Mouse (Mus musculus): ENCODE measurements at regions not wholly inside any gene's neighbourhood (a gene's known extent, or its start where the extent isn't known, plus 50 kb on each side); places are given as distances from the start of the nearest gene placed in this dataset.

GRCm38 (mm10) chr8:87268159-87268558 lies 204.2 kb downstream of the Cbln1 start:
- Histone ChIP-seq H3K9ac (no peak overlapping the region), H3K9me3 (no peaks in the 10 kb centered on the region), H3K27me3 (replicated peaks) (no peaks in the 10 kb centered on the region), H3K27ac (no peak overlapping the region), H3K4me2 (replicated peaks) (no peak overlapping the region), H3K36me3 (no peaks in the 10 kb centered on the region), H3K4me3 (no peak overlapping the region), H3K4me1 (peaks cover 3% of the 10 kb centered on the region; the same call in 1 of the 2 replicates)
- no peak for ATAC-seq (ENCODE audit: low FRiP score, low read depth)

- no peak overlapping the region for H3K9ac ChIP-seq
- H3K27me3 ChIP-seq (replicated peaks): no peaks in the 10 kb centered on the region
- H3K27ac ChIP-seq: no peak overlapping the region
- H3K4me2 ChIP-seq (replicated peaks): no peak overlapping the region
- no peaks in the 10 kb centered on the region for H3K4me1 ChIP-seq
- no peak overlapping the region for H3K4me3 ChIP-seq
- H3K36me3 ChIP-seq: no peaks in the 10 kb centered on the region
- no peaks in the 10 kb centered on the region for H3K9me3 ChIP-seq
- 21% methylated on average over 2 of the region's 2 CpGs for WGBS
- ATAC-seq (ENCODE audit: low FRiP score, low read depth): no peak
Measured at GRCm38 (mm10) chr8:87264999-87265398, 207.4 kb downstream of the Cbln1 start.

DNA sequence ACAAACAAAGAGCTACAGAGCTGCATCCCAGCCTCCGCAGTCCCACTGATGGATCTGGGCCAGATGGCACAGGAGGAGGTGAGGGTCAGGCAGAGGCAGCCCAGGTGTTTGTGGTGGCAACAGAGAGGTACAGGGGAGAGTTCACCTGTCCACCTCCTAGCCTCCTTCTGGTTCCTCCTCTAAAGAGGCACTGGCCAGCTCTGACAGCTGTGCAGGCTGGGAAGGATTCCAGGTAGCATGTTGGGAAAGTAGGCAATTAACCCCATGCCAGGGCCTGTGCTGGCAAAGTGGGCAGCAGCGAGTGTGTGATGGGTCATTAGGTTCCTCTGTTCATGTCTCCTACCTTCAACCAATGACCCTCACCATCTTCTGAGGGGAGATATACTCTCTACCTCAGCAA lies 212.1 kb downstream of the Cbln1 start:
- WGBS: 90% methylated on average over 2 of the region's 2 CpGs
- no peak overlapping the region for H3K4me2 ChIP-seq (replicated peaks)
- no peak for ATAC-seq (ENCODE audit: low FRiP score, low read depth)

DNA sequence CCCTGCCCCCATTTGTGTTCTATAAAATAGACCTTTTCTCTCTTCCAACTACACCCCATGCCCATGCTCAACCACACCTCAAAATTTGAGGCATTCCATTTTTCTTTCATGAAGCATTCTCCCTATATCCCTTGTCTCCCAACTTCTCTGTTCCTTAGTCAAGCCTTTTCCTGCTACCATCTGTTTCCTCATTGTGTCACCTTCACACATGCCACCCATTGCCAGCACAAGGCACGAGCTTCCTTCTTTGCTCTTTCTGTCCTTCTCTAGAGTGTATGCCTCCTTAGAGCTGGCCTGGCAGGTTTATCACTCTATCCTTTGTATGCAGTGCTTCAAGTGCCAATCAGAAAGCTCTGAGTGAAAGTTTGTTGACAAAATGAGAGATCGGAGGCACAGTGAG lies 229.7 kb downstream of the Cbln1 start:
- Histone ChIP-seq H3K9me3 (no peaks in the 10 kb centered on the region), H3K36me3 (no peaks in the 10 kb centered on the region), H3K27ac (no peak overlapping the region), H3K4me2 (replicated peaks) (no peak overlapping the region), H3K27me3 (replicated peaks) (no peaks in the 10 kb centered on the region), H3K9ac (no peak overlapping the region), H3K4me1 (no peaks in the 10 kb centered on the region), H3K4me3 (no peak overlapping the region)
- 82% methylated on average over 2 of the region's 2 CpGs for WGBS
- ATAC-seq (ENCODE audit: low FRiP score, low read depth): no peak

More for the DNA sequence above, 212.1 kb downstream of the Cbln1 start:
- Histone ChIP-seq H3K4me3 (no peak overlapping the region), H3K36me3 (no peaks in the 10 kb centered on the region), H3K27me3 (replicated peaks) (no peaks in the 10 kb centered on the region), H3K9ac (no peak overlapping the region), H3K4me1 (no peaks in the 10 kb centered on the region), H3K27ac (no peak overlapping the region), H3K9me3 (no peaks in the 10 kb centered on the region)

- Histone ChIP-seq H3K27ac (no peak overlapping the region), H3K9me3 (no peaks in the 10 kb centered on the region), H3K4me3 (no peak overlapping the region), H3K36me3 (no peaks in the 10 kb centered on the region), H3K9ac (no peak overlapping the region), H3K4me2 (replicated peaks) (no peak overlapping the region), H3K27me3 (replicated peaks) (no peaks in the 10 kb centered on the region), H3K4me1 (peaks cover 29% of the 10 kb centered on the region)
- WGBS: 59% methylated on average over 7 of the region's 7 CpGs
- no peak for ATAC-seq (ENCODE audit: low FRiP score, low read depth)
Measured at GRCm38 (mm10) chr8:87237181-87237580, 235.2 kb downstream of the Cbln1 start.

GRCm38 (mm10) chr8:87236438-87236837 lies 236.0 kb downstream of the Cbln1 start:
- Histone ChIP-seq H3K36me3 (no peaks in the 10 kb centered on the region), H3K9ac (no peak overlapping the region), H3K27ac (no peak overlapping the region), H3K4me2 (replicated peaks) (no peak overlapping the region), H3K9me3 (no peaks in the 10 kb centered on the region), H3K4me3 (no peak overlapping the region), H3K27me3 (replicated peaks) (no peaks in the 10 kb centered on the region), H3K4me1 (peaks cover 36% of the 10 kb centered on the region)
- WGBS: 87% methylated on average over 11 of the region's 11 CpGs
- no peak for ATAC-seq (ENCODE audit: low FRiP score, low read depth)

DNA sequence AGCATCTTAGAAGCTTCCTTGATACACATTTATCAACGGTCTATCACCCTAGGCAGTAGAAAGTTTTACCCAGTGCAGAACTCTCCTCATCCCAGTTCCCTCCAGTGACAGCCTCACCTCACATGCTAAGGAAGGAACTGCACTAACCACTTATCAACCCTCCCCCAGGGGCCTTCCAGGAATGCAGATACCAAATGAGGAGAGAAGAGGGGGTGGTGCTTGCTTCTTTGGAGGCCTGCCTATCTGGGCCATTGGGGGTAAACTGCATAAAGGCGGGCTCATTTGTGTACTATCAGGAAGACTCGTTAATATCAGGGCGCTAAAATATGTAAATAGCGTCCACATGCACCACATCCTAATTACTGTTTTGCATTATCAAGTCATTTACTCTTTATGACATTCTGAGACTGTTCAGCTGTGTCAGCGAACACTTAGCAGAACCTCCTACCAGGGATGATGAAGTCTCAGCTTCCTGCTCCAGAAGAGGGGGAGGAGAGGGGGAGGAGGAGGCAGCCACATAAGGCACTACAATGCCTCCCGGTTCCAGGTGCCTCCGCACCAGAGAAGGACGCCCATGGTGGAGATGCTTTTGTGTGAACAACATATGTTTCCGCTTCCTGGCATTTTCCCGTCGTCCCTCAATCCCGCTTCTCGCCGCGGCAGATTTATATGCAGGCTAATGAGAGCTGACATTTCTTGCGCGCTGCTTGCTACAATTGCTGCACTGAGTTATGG lies 236.9 kb downstream of the Cbln1 start:
- Histone ChIP-seq H3K9ac (no peak overlapping the region), H3K4me2 (replicated peaks) (peak overlapping the region; percentile 46), H3K4me3 (no peak overlapping the region), H3K36me3 (no peaks in the 10 kb centered on the region), H3K4me1 (peaks cover 38% of the 10 kb centered on the region), H3K9me3 (no peaks in the 10 kb centered on the region), H3K27me3 (replicated peaks) (no peaks in the 10 kb centered on the region), H3K27ac (peak overlapping the region; percentile 42; the same call in 1 of the 2 replicates)
- 29% methylated on average over 18 of the region's 18 CpGs for WGBS
- ATAC-seq (ENCODE audit: low FRiP score, low read depth): peak; percentile 43

DNA sequence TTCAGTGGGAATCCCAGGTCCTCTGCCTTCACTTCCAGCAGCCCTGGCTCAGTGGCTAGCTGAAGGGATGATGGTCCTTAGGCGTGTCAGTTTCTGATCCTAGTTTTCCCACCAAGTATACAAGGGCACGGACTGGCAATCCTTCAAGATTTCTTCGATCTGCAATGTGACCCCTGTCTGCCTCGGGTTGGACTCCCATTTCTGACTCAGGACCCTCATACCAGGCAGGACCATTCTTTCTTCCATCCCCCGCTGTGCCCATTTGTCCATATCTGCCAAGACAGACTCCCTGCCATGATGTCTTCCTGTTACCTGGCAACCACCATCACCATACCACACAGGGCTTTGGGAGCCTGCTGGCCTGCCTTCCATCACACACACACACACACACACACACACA lies 238.1 kb downstream of the Cbln1 start:
- Histone ChIP-seq H3K9me3 (no peaks in the 10 kb centered on the region), H3K27ac (no peak overlapping the region), H3K4me3 (no peak overlapping the region; the same call in 1 of the 2 replicates), H3K36me3 (no peaks in the 10 kb centered on the region), H3K27me3 (replicated peaks) (no peaks in the 10 kb centered on the region), H3K4me2 (replicated peaks) (0 out of 2 replicates have a peak overlapping the region, but pooled peaks have one; percentile 22), H3K4me1 (peaks cover 42% of the 10 kb centered on the region), H3K9ac (no peak overlapping the region)
- peak; percentile 57 for ATAC-seq (ENCODE audit: low FRiP score, low read depth)
- WGBS: 61% methylated on average over 5 of the region's 5 CpGs

GRCm38 (mm10) chr8:87233805-87234331 lies 238.5 kb downstream of the Cbln1 start:
- no peaks in the 10 kb centered on the region for H3K27me3 ChIP-seq (replicated peaks)
- 42% methylated on average over 10 of the region's 10 CpGs for WGBS
- no peak overlapping the region for H3K27ac ChIP-seq
- no peaks in the 10 kb centered on the region for H3K9me3 ChIP-seq
- no peak overlapping the region; the same call in 1 of the 2 replicates for H3K4me3 ChIP-seq
- no peak overlapping the region for H3K9ac ChIP-seq
- H3K4me1 ChIP-seq: peaks cover 42% of the 10 kb centered on the region
- ATAC-seq (ENCODE audit: low FRiP score, low read depth): peak; percentile 31
- 0 out of 2 replicates have a peak overlapping the region, but pooled peaks have one; percentile 22 for H3K4me2 ChIP-seq (replicated peaks)
- H3K36me3 ChIP-seq: no peaks in the 10 kb centered on the region

- Histone ChIP-seq H3K36me3 (no peaks in the 10 kb centered on the region), H3K9ac (no peak overlapping the region), H3K27ac (no peak overlapping the region), H3K9me3 (no peaks in the 10 kb centered on the region), H3K4me2 (replicated peaks) (no peak overlapping the region), H3K4me3 (no peak overlapping the region), H3K27me3 (replicated peaks) (no peaks in the 10 kb centered on the region; the same call in 1 of the 2 replicates), H3K4me1 (peaks cover 42% of the 10 kb centered on the region)
- ATAC-seq (ENCODE audit: low FRiP score, low read depth): no peak
- 26% methylated on average over 4 of the region's 4 CpGs for WGBS
Measured at GRCm38 (mm10) chr8:87231762-87232161, 240.6 kb downstream of the Cbln1 start.

GRCm38 (mm10) chr8:87230096-87230495 lies 242.3 kb downstream of the Cbln1 start:
- H3K36me3 ChIP-seq: no peaks in the 10 kb centered on the region
- H3K27ac ChIP-seq: no peak overlapping the region
- H3K4me2 ChIP-seq (replicated peaks): no peak overlapping the region
- no peaks in the 10 kb centered on the region; the same call in 1 of the 2 replicates for H3K27me3 ChIP-seq (replicated peaks)
- peaks cover 32% of the 10 kb centered on the region for H3K4me1 ChIP-seq
- no peaks in the 10 kb centered on the region for H3K9me3 ChIP-seq
- no peak for ATAC-seq (ENCODE audit: low FRiP score, low read depth)
- no peak overlapping the region for H3K4me3 ChIP-seq
- H3K9ac ChIP-seq: no peak overlapping the region
- WGBS: 80% methylated on average over 4 of the region's 4 CpGs

- 93% methylated on average over 6 of the region's 6 CpGs for WGBS
- Histone ChIP-seq H3K4me3 (no peak overlapping the region), H3K27me3 (replicated peaks) (no peaks in the 10 kb centered on the region; the same call in 1 of the 2 replicates), H3K36me3 (no peaks in the 10 kb centered on the region), H3K9ac (no peak overlapping the region), H3K4me2 (replicated peaks) (no peak overlapping the region), H3K27ac (no peak overlapping the region), H3K4me1 (peaks cover 23% of the 10 kb centered on the region), H3K9me3 (no peaks in the 10 kb centered on the region)
- ATAC-seq (ENCODE audit: low FRiP score, low read depth): no peak
Measured at GRCm38 (mm10) chr8:87229182-87229581, 243.2 kb downstream of the Cbln1 start.

- H3K4me3 ChIP-seq: no peak overlapping the region
- 92% methylated on average over 6 of the region's 6 CpGs for WGBS
- H3K27ac ChIP-seq: no peak overlapping the region
- no peaks in the 10 kb centered on the region for H3K36me3 ChIP-seq
- no peak overlapping the region for H3K9ac ChIP-seq
- H3K4me2 ChIP-seq (replicated peaks): no peak overlapping the region
- H3K9me3 ChIP-seq: no peaks in the 10 kb centered on the region
- peaks cover 19% of the 10 kb centered on the region for H3K4me1 ChIP-seq
- ATAC-seq (ENCODE audit: low FRiP score, low read depth): no peak
- H3K27me3 ChIP-seq (replicated peaks): no peaks in the 10 kb centered on the region; the same call in 1 of the 2 replicates
Measured at GRCm38 (mm10) chr8:87228777-87229176, 243.6 kb downstream of the Cbln1 start.

Measured in neural tube, embryonic 12.5 days (tissue).